Mouse (Mus musculus) lung, embryonic 16.5 days (tissue): ENCODE measurements at regions not wholly inside any gene's neighbourhood (a gene's known extent, or its start where the extent isn't known, plus 50 kb on each side); places are given as distances from the start of the nearest gene placed in this dataset.

ENCODE experiments used
- ATAC-seq: fragments of 200-750 bp; cut with Nextera tagmentation; 2 replicates; pipeline ENCODE4 v1.8.0; 2017; ENCODE audit warnings: low read depth, mild to moderate bottlenecking, moderate library complexity
- H3K27ac ChIP-seq: fragments of 300-500 bp; sonication (generic); 2 replicates; pipeline ENCODE4 v1.5.1; 2014; ENCODE audit warnings: mild to moderate bottlenecking, control low read depth, low read length
- H3K27me3 ChIP-seq: fragments of 300-500 bp; sonication (generic); 2 replicates; pipeline ENCODE4 v1.6.1; 2014; ENCODE audit warnings: low read depth, low read length, mixed read lengths; ENCODE audit not compliant: control insufficient read depth, insufficient read depth
- H3K36me3 ChIP-seq: fragments of 300-500 bp; sonication (generic); 2 replicates; pipeline ENCODE4 v1.6.1; 2014; ENCODE audit warnings: low read length; ENCODE audit not compliant: control insufficient read depth, insufficient read depth
- H3K4me1 ChIP-seq: fragments of 300-500 bp; sonication (generic); replicated peaks from 2 replicates; pipeline ENCODE4 v1.6.1; 2014; ENCODE audit warnings: low read length, mixed read lengths; ENCODE audit not compliant: control insufficient read depth, insufficient read depth
- H3K4me2 ChIP-seq: fragments of 300-500 bp; sonication (generic); 2 replicates; pipeline ENCODE4 v1.6.1; 2014; ENCODE audit warnings: low read depth, low read length, control low read depth
- H3K4me3 ChIP-seq: fragments of 300-500 bp; sonication (generic); 2 replicates; pipeline ENCODE4 v1.5.1; 2014; ENCODE audit warnings: mild to moderate bottlenecking, low read length, control low read depth
- H3K9ac ChIP-seq: fragments of 300-500 bp; sonication (generic); 2 replicates; pipeline ENCODE4 v1.6.1; 2014; ENCODE audit warnings: low read length, control low read depth
- H3K9me3 ChIP-seq: fragments of 300-500 bp; sonication (generic); 2 replicates; pipeline ENCODE4 v1.6.1; 2016; ENCODE audit warnings: low read length; ENCODE audit not compliant: control insufficient read depth
- WGBS: fragments of 180-500 bp; shearing (Covaris S2); extraction: QIAGEN DNeasy Blood & Tissue Kit; methylation state at CpG from one replicate; pipeline ENCODE4 v1.1.7; 2014; 5-methylcytosine and 5-hydroxymethylcytosine counted together

- no peaks in the 10 kb centered on the region for H3K36me3 ChIP-seq
- H3K4me2 ChIP-seq: no peak overlapping the region
- no peak overlapping the region for H3K4me3 ChIP-seq
- H3K27ac ChIP-seq: no peak overlapping the region
- 94% methylated on average over 1 of the region's 1 CpGs for whole genome bisulfite sequencing
- no peaks in the 10 kb centered on the region for H3K9me3 ChIP-seq
- H3K9ac ChIP-seq: no peak overlapping the region
- H3K27me3 ChIP-seq: no peaks in the 10 kb centered on the region
- ATAC-seq: no peak
- peaks cover 4% of the 10 kb centered on the region for H3K4me1 ChIP-seq
Observed at GRCm38 (mm10) chr5:118454096-118454495, 106.4 kb upstream of the Med13l start.

GRCm38 (mm10) chr5:118458727-118459390 lies 101.6 kb upstream of the Med13l start:
- H3K9ac ChIP-seq: peak overlapping the region; percentile 54
- WGBS: 4% methylated on average over 16 of the region's 16 CpGs
- no peaks in the 10 kb centered on the region for H3K36me3 ChIP-seq
- H3K9me3 ChIP-seq: no peaks in the 10 kb centered on the region
- peaks cover 18% of the 10 kb centered on the region for H3K4me1 ChIP-seq
- H3K27ac ChIP-seq: no peak overlapping the region
- peak; percentile 83 for ATAC-seq
- H3K27me3 ChIP-seq: no peaks in the 10 kb centered on the region; the same call in 1 of the 2 replicates
- H3K4me3 ChIP-seq: peak overlapping the region; percentile 41
- H3K4me2 ChIP-seq: peak overlapping the region; percentile 54

GRCm38 (mm10) chr5:118459391-118459792 lies 101.1 kb upstream of the Med13l start:
- Histone ChIP-seq H3K4me1 (peaks cover 18% of the 10 kb centered on the region), H3K4me2 (peak overlapping the region; percentile 54), H3K9me3 (no peaks in the 10 kb centered on the region), H3K27me3 (no peaks in the 10 kb centered on the region; the same call in 1 of the 2 replicates), H3K4me3 (peak overlapping the region; percentile 41), H3K27ac (no peak overlapping the region), H3K9ac (peak overlapping the region; percentile 54), H3K36me3 (no peaks in the 10 kb centered on the region)
- peak; percentile 56 for ATAC-seq
- WGBS: 2% methylated on average over 11 of the region's 12 CpGs

- Histone ChIP-seq H3K27me3 (no peaks in the 10 kb centered on the region; the same call in 1 of the 2 replicates), H3K9ac (no peak overlapping the region), H3K36me3 (no peaks in the 10 kb centered on the region), H3K27ac (no peak overlapping the region), H3K4me2 (no peak overlapping the region), H3K4me1 (peaks cover 33% of the 10 kb centered on the region), H3K4me3 (no peak overlapping the region), H3K9me3 (no peaks in the 10 kb centered on the region)
- WGBS: 15% methylated on average over 4 of the region's 4 CpGs
- no peak for ATAC-seq
Observed at GRCm38 (mm10) chr5:118461967-118462366, 98.5 kb upstream of the Med13l start.

GRCm38 (mm10) chr5:118464931-118465801 lies 95.3 kb upstream of the Med13l start:
- Histone ChIP-seq H3K27me3 (no peaks in the 10 kb centered on the region; the same call in 1 of the 2 replicates), H3K9ac (peak overlapping the region; percentile 58), H3K4me1 (peaks cover 22% of the 10 kb centered on the region), H3K27ac (peak overlapping the region; percentile 56), H3K4me3 (peak overlapping the region; percentile 31), H3K9me3 (no peaks in the 10 kb centered on the region), H3K36me3 (no peaks in the 10 kb centered on the region), H3K4me2 (peak overlapping the region; percentile 62)
- 6% methylated on average over 22 of the region's 22 CpGs for WGBS
- peak; percentile 89 for ATAC-seq

- ATAC-seq: peak; percentile 16
- 15% methylated on average over 10 of the region's 10 CpGs for WGBS
- H3K9ac ChIP-seq: peak overlapping the region; percentile 58
Observed at GRCm38 (mm10) chr5:118465991-118466750, 94.3 kb upstream of the Med13l start.

GRCm38 (mm10) chr5:118468739-118469138 lies 91.7 kb upstream of the Med13l start:
- H3K36me3 ChIP-seq: no peaks in the 10 kb centered on the region
- no peak overlapping the region for H3K4me2 ChIP-seq
- no peak overlapping the region for H3K4me3 ChIP-seq
- WGBS: 51% methylated on average over 4 of the region's 4 CpGs
- no peak overlapping the region for H3K27ac ChIP-seq
- H3K9me3 ChIP-seq: no peaks in the 10 kb centered on the region
- H3K27me3 ChIP-seq: no peaks in the 10 kb centered on the region
- peaks cover 15% of the 10 kb centered on the region for H3K4me1 ChIP-seq
- no peak for ATAC-seq
- no peak overlapping the region for H3K9ac ChIP-seq

More at GRCm38 (mm10) chr5:118465991-118466750, 94.3 kb upstream of the Med13l start:
- Histone ChIP-seq H3K4me2 (peak overlapping the region; percentile 62), H3K36me3 (no peaks in the 10 kb centered on the region), H3K27me3 (no peaks in the 10 kb centered on the region; the same call in 1 of the 2 replicates), H3K9me3 (no peaks in the 10 kb centered on the region), H3K27ac (peak overlapping the region; percentile 56), H3K4me1 (peaks cover 22% of the 10 kb centered on the region), H3K4me3 (peak overlapping the region; percentile 31)

GRCm38 (mm10) chr5:118471569-118471968 lies 88.9 kb upstream of the Med13l start:
- WGBS: 35% methylated on average over 5 of the region's 5 CpGs
- no peak overlapping the region for H3K4me3 ChIP-seq
- no peak for ATAC-seq
- no peak overlapping the region for H3K4me2 ChIP-seq
- no peak overlapping the region for H3K27ac ChIP-seq
- H3K9ac ChIP-seq: no peak overlapping the region
- no peaks in the 10 kb centered on the region for H3K36me3 ChIP-seq
- H3K4me1 ChIP-seq: no peaks in the 10 kb centered on the region; the same call in 1 of the 2 replicates
- H3K9me3 ChIP-seq: no peaks in the 10 kb centered on the region
- H3K27me3 ChIP-seq: no peaks in the 10 kb centered on the region
